Mouse (Mus musculus) liver, embryonic 13.5 days (tissue): ENCODE data around the gene Cldn10. TPM values are rescaled to one million over a fixed set of nuclear protein-coding genes. Genes with fewer than 3 reads are reported as not detected.

Experiments
- ATAC-seq: fragments of 200-750 bp; cut with Nextera tagmentation; 2 replicates; pipeline ENCODE4 v1.8.0; 2017; ENCODE audit warnings: low read depth, mild to moderate bottlenecking, moderate number of reproducible peaks, moderate library complexity
- DNase-seq: peaks from one replicate; pipeline ENCODE4 v3.0.0; 2022
- H3K27ac ChIP-seq: fragments of 300-500 bp; sonication (generic); 2 replicates; pipeline ENCODE4 v1.5.1; 2015; ENCODE audit warnings: moderate library complexity, mild to moderate bottlenecking, inconsistent platforms
- H3K27me3 ChIP-seq: fragments of 300-500 bp; sonication (generic); 2 replicates; pipeline ENCODE4 v1.6.1; 2015; ENCODE audit warnings: mild to moderate bottlenecking, inconsistent platforms
- H3K36me3 ChIP-seq: fragments of 300-500 bp; sonication (generic); 2 replicates; pipeline ENCODE4 v1.6.1; 2015; ENCODE audit warnings: mild to moderate bottlenecking, inconsistent platforms
- H3K4me1 ChIP-seq: fragments of 300-500 bp; sonication (generic); replicated peaks from 2 replicates; pipeline ENCODE4 v1.6.1; 2015; ENCODE audit warnings: inconsistent platforms
- H3K4me2 ChIP-seq: fragments of 300-500 bp; sonication (generic); 2 replicates; pipeline ENCODE4 v1.6.1; 2015; ENCODE audit warnings: inconsistent platforms, mild to moderate bottlenecking, moderate library complexity
- H3K4me3 ChIP-seq: fragments of 300-500 bp; sonication (generic); replicated peaks from 2 replicates; pipeline ENCODE4 v1.5.1; 2015; ENCODE audit warnings: mild to moderate bottlenecking, inconsistent platforms
- H3K9ac ChIP-seq: fragments of 300-500 bp; sonication (generic); 2 replicates; pipeline ENCODE4 v1.6.1; 2015; ENCODE audit warnings: mild to moderate bottlenecking, inconsistent platforms
- H3K9me3 ChIP-seq: fragments of 300-500 bp; sonication (generic); replicated peaks from 2 replicates; pipeline ENCODE4 v1.6.1; 2016; ENCODE audit warnings: inconsistent platforms
- WGBS: fragments of 180-500 bp; shearing (Covaris S2); methylation state at CpG from one replicate; pipeline ENCODE4 v1.1.7; 2015; ENCODE audit not compliant: insufficient replicate concordance; 5-methylcytosine and 5-hydroxymethylcytosine counted together
- polyA plus RNA-seq: library from polyadenylated mRNA; unstranded; fragments of >200 nt; fragmentation: Nextera tagmentation; extraction: Ambion mirVana; gene quantifications from 2 replicates; pipeline ENCODE4 v1.2.1, GENCODE M21; 2015

Gene Cldn10
- polyA plus RNA-seq, 1 experiment from 2014 or later = 0.20 TPM

GRCm38 (mm10) chr14:118866014-118866811 lies 78.5 kb downstream of the Cldn10 start:
- H3K4me2 ChIP-seq = no peak overlapping the region
- no peaks in the 10 kb centered on the region for H3K27me3 ChIP-seq
- WGBS = 32% methylated on average over 10 of the region's 10 CpGs
- no peak overlapping the region for H3K9ac ChIP-seq
- DNase-seq = no peak
- no peak overlapping the region for H3K27ac ChIP-seq
- no peaks in the 10 kb centered on the region for H3K36me3 ChIP-seq
- ATAC-seq = peak; percentile 40
- no peak overlapping the region for H3K4me3 ChIP-seq
- H3K4me1 ChIP-seq = peaks cover 44% of the 10 kb centered on the region
- no peaks in the 10 kb centered on the region for H3K9me3 ChIP-seq

- H3K27ac ChIP-seq = no peak overlapping the region
- ATAC-seq = no peak
- DNase-seq = no peak
- H3K4me2 ChIP-seq = no peak overlapping the region
- no peaks in the 10 kb centered on the region for H3K9me3 ChIP-seq
- H3K4me3 ChIP-seq = no peak overlapping the region
- H3K27me3 ChIP-seq = no peaks in the 10 kb centered on the region
- WGBS = 58% methylated on average over 6 of the region's 6 CpGs
- H3K9ac ChIP-seq = no peak overlapping the region
- H3K36me3 ChIP-seq = no peaks in the 10 kb centered on the region
- peaks cover 44% of the 10 kb centered on the region for H3K4me1 ChIP-seq
Measured at GRCm38 (mm10) chr14:118867366-118867765, 79.7 kb downstream of the Cldn10 start.

GRCm38 (mm10) chr14:118868102-118868724 lies 80.5 kb downstream of the Cldn10 start:
- Histone ChIP-seq H3K27me3 (no peaks in the 10 kb centered on the region), H3K4me2 (no peak overlapping the region), H3K9me3 (no peaks in the 10 kb centered on the region), H3K4me3 (no peak overlapping the region), H3K9ac (no peak overlapping the region), H3K4me1 (peaks cover 44% of the 10 kb centered on the region), H3K36me3 (no peaks in the 10 kb centered on the region), H3K27ac (no peak overlapping the region)
- DNase-seq = no peak
- ATAC-seq = no peak
- 84% methylated on average over 13 of the region's 13 CpGs for WGBS

- Histone ChIP-seq H3K27ac (peak overlapping the region; percentile 25; the same call in 1 of the 2 replicates), H3K27me3 (no peaks in the 10 kb centered on the region), H3K9ac (no peak overlapping the region), H3K9me3 (no peaks in the 10 kb centered on the region), H3K4me3 (no peak overlapping the region), H3K36me3 (no peaks in the 10 kb centered on the region), H3K4me2 (peak overlapping the region; percentile 33), H3K4me1 (peaks cover 44% of the 10 kb centered on the region)
- WGBS = 45% methylated on average over 6 of the region's 6 CpGs
- peak; percentile 94 for ATAC-seq
- no peak for DNase-seq
Measured at GRCm38 (mm10) chr14:118869712-118870111, 82.0 kb downstream of the Cldn10 start.

GRCm38 (mm10) chr14:118874126-118874525 lies 86.4 kb downstream of the Cldn10 start:
- Histone ChIP-seq H3K36me3 (peaks cover 6% of the 10 kb centered on the region), H3K27me3 (no peaks in the 10 kb centered on the region), H3K4me1 (peaks cover 16% of the 10 kb centered on the region), H3K27ac (no peak overlapping the region), H3K4me2 (no peak overlapping the region), H3K9me3 (no peaks in the 10 kb centered on the region), H3K4me3 (no peak overlapping the region), H3K9ac (no peak overlapping the region)
- ATAC-seq = no peak
- 43% methylated on average over 4 of the region's 4 CpGs for WGBS
- DNase-seq = no peak

GRCm38 (mm10) chr14:118874786-118875415 lies 87.2 kb downstream of the Cldn10 start:
- Histone ChIP-seq H3K27ac (no peak overlapping the region), H3K4me1 (peaks cover 8% of the 10 kb centered on the region), H3K4me2 (no peak overlapping the region), H3K9ac (no peak overlapping the region), H3K27me3 (no peaks in the 10 kb centered on the region), H3K4me3 (no peak overlapping the region), H3K36me3 (peaks cover 13% of the 10 kb centered on the region), H3K9me3 (no peaks in the 10 kb centered on the region)
- ATAC-seq = no peak
- WGBS = 67% methylated on average over 10 of the region's 10 CpGs
- DNase-seq = no peak

- ATAC-seq (no peak), DNase-seq (no peak)
- H3K27me3 ChIP-seq = no peaks in the 10 kb centered on the region
- H3K4me2 ChIP-seq = no peak overlapping the region
- H3K36me3 ChIP-seq = peaks cover 13% of the 10 kb centered on the region
- H3K4me1 ChIP-seq = peaks cover 11% of the 10 kb centered on the region
- H3K4me3 ChIP-seq = no peak overlapping the region
- 72% methylated on average over 11 of the region's 11 CpGs for WGBS
- H3K27ac ChIP-seq = no peak overlapping the region
- no peak overlapping the region for H3K9ac ChIP-seq
- no peaks in the 10 kb centered on the region for H3K9me3 ChIP-seq
Measured at GRCm38 (mm10) chr14:118878346-118878910, 90.7 kb downstream of the Cldn10 start.

GRCm38 (mm10) chr14:118880696-118881095 lies 93.0 kb downstream of the Cldn10 start:
- ATAC-seq = no peak
- Histone ChIP-seq H3K4me2 (no peak overlapping the region), H3K27ac (no peak overlapping the region), H3K4me3 (no peak overlapping the region), H3K36me3 (peaks cover 13% of the 10 kb centered on the region), H3K9ac (no peak overlapping the region), H3K27me3 (no peaks in the 10 kb centered on the region), H3K4me1 (peaks cover 33% of the 10 kb centered on the region), H3K9me3 (no peaks in the 10 kb centered on the region)
- no peak for DNase-seq
- WGBS = 84% methylated on average over 10 of the region's 10 CpGs

GRCm38 (mm10) chr14:118883344-118884249 lies 95.9 kb downstream of the Cldn10 start:
- Histone ChIP-seq H3K4me1 (peaks cover 42% of the 10 kb centered on the region), H3K4me3 (peak overlapping the region; percentile 41), H3K9me3 (no peaks in the 10 kb centered on the region), H3K36me3 (peaks cover 11% of the 10 kb centered on the region), H3K27me3 (no peaks in the 10 kb centered on the region), H3K27ac (peak overlapping the region; percentile 74), H3K4me2 (peak overlapping the region; percentile 62), H3K9ac (peak overlapping the region; percentile 53)
- ATAC-seq (peak; percentile 93), DNase-seq (peak; percentile 59)
- WGBS = 48% methylated on average over 18 of the region's 18 CpGs

- 57% methylated on average over 7 of the region's 7 CpGs for WGBS
- peak overlapping the region; percentile 62 for H3K4me2 ChIP-seq
- H3K27ac ChIP-seq = peak overlapping the region; percentile 74
- ATAC-seq (peak; percentile 41), DNase-seq (no peak)
- H3K27me3 ChIP-seq = no peaks in the 10 kb centered on the region
- peaks cover 42% of the 10 kb centered on the region for H3K4me1 ChIP-seq
- H3K36me3 ChIP-seq = peaks cover 6% of the 10 kb centered on the region; the same call in 1 of the 2 replicates
- no peaks in the 10 kb centered on the region for H3K9me3 ChIP-seq
- no peak overlapping the region for H3K4me3 ChIP-seq
- H3K9ac ChIP-seq = 0 out of 2 replicates have a peak overlapping the region, but pooled peaks have one; percentile 11
Measured at GRCm38 (mm10) chr14:118884250-118884556, 96.5 kb downstream of the Cldn10 start.
